Mouse (Mus musculus) megakaryocyte, adult 5-6 weeks (primary cell): ENCODE measurements around the gene Clic3. TPM values are rescaled to one million over a fixed set of nuclear protein-coding genes. Genes with fewer than 3 reads are reported as not detected.

Experiments used
- ATAC-seq: 2 replicates; pipeline ENCODE4 v1.8.0; 2016; ENCODE audit warnings: mild to moderate bottlenecking, inconsistent platforms; ENCODE audit not compliant: poor library complexity, severe bottlenecking
- total RNA-seq, 2 experiments: library from RNA; stranded (forward) in 1 of 2; stranded (reverse) in 1 of 2; fragments of 153-499, 151-499 nt in 1 of 2; fragments of 221-1000, 200-1000 nt in 1 of 2; gene quantifications; 2 replicates each; pipeline versions ENCODE4 v1.2.3 to v1.2.4; 2015 to 2017

Gene Clic3
- total RNA-seq, 2 experiments from 2014 or later, result not detected

DNA sequence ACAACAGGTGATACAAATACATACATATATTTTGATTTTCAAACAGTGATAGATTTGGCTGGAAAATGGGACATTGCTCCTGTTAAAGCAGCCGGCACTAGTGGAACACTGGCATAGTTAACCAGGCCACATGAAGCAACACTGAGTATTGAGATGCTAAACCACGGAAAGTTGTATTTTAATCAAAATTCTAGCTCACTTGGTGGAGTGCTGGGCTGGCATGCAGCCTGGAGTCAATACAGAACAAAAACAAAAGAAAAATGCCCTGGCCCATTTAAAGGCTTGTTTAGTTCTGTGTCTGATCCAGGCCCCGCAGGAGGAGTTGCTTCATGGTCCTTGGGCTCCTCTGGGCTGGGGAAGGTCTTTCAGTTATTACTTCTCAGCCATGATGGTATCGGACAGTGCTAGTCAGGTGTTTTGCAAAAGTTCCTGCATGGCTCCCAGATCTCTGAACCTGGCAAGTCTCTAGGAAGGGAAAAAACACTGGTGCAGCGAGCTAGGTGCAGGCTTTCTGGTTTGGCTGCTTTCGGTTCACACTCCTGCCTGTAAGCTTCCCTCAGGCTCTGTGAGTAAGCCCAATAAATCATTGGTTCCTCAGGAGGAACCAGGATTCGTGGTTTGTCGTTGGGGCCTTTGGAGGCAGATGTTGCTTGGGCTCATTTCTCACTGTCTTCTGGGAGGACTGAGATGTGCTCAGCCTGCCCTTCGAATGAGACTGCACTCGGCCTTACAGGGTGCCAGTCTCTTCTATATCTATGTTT, 23.1 kb downstream of the Clic3 start:
- no peak for ATAC-seq

- ATAC-seq, result no peak
Observed at GRCm38 (mm10) chr2:25480541-25480940, 23.9 kb downstream of the Clic3 start.

GRCm38 (mm10) chr2:25482969-25483368, 26.3 kb downstream of the Clic3 start:
- ATAC-seq, result peak; percentile 89

GRCm38 (mm10) chr2:25484901-25485647, 28.4 kb downstream of the Clic3 start:
- no peak for ATAC-seq

GRCm38 (mm10) chr2:25487965-25488670, 31.5 kb downstream of the Clic3 start:
- ATAC-seq, result no peak

- no peak for ATAC-seq
Observed at GRCm38 (mm10) chr2:25488671-25489068, 32.0 kb downstream of the Clic3 start.

- no peak for ATAC-seq
Observed at GRCm38 (mm10) chr2:25492988-25493387, 36.4 kb downstream of the Clic3 start.

DNA sequence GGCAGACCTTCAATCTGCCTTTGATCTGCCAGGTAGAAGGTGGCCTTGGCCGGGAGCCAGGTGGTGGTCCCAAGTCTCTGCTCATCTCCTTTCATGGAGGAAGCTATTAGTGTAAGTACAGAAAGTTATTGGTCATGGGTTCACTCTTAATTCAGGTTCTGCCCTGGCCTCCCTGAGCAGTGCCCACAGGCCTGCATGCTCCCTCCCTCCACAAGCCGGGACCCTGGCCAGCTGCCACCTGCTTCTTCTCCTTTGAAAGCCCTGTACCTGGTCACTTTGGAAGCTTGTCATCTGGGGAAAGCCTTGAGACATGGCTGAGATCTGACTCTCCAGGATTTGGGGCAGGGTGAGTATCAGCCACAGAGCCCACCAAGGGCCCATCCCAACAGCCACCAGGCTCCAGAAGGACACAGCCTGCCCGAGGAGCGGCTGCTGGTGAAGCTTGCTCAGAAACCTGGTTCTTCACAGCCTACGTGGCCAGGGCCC, 36.9 kb downstream of the Clic3 start, which contains the start of gene Lcn12:
Lcn12 (minus strand) TSS at position 436 of the 486 bp plus-strand sequence.
- ATAC-seq, result no peak

DNA sequence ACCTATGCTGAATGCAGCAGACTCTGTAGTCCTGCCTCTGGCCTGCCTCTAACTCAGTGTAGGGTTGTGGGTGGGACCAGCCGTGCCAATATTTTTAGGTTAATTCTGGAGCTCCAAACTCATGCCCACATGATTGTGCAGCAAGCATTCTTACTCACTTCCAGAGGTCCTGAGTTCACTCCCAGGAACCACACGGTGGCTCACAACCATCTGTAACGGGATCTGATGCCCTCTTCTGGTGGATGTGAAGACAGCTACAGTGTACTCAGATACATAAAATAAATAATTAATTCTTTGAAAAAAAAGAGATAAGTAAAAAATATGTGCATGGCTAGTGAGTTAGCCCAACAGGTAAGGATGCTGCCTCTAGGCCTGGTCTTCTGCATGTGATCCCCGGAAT, 39.8 kb downstream of the Clic3 start:
- no peak for ATAC-seq

DNA sequence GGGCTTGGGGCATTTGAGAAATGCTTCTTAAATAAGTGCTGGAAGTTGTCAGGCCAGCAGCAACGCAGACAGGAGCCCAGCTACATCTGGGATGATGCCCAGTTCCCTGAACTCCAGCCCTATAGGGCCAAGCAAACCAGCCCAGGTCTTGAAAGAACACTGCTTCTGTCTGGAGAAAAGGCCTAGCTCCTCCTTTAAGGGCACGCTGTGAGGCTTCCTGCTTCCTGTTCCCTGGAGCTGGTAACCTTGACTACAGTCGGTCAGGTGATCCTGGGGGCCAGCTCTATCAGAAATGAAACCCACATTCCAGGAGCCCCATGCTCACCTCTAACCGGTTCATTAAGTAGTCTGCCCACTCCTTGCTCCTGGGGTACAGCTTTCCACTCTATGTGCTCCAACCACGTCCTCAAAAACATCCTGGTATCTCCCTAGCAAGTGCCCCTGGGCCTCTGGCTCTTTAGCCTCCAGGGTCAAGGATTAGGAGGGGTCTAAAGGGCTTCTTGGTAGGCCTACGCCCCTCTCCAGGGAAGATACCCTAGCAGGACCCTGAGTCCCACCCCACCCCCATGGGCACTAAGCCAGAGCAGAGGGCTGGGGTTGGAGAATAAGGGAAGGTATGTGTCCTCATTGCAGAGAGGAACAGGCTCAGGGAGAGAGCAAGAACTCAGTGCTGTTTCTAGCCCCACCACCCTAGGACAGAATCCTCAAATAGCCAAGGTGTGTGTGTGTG, 41.4 kb downstream of the Clic3 start:
- ATAC-seq, result no peak

GRCm38 (mm10) chr2:25498622-25499478, 42.2 kb downstream of the Clic3 start:
- no peak for ATAC-seq

DNA sequence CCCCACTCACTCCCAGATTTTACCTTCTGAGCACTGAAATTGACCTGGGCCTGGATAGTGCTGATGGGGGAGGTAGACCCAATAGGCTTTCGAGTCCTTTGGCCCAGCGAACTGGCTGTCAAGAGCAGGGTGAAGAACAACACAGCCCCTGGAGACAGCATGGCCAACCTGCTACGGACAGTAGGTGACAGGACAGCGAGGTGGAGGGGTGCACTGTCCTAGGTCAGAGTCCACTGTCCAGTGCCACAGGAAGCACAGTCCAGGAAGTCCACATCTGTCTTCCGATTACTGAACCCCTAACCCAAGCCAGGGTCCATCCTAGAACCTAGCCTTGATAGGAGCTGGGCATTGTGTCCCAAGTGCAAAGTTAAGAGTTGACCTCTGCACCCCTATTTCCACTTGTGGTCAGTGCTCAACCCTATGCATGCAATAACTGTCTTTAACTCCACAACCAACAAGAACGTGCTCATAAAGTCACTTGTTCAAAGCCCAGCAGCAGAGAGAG, 43.5 kb downstream of the Clic3 start:
- ATAC-seq, result no peak

GRCm38 (mm10) chr2:25500576-25501405, 44.2 kb downstream of the Clic3 start, which contains the start of gene Fbxw5:
Gene Fbxw5 (plus strand): TSS chr2:25500750.
- peak; percentile 94 for ATAC-seq

DNA sequence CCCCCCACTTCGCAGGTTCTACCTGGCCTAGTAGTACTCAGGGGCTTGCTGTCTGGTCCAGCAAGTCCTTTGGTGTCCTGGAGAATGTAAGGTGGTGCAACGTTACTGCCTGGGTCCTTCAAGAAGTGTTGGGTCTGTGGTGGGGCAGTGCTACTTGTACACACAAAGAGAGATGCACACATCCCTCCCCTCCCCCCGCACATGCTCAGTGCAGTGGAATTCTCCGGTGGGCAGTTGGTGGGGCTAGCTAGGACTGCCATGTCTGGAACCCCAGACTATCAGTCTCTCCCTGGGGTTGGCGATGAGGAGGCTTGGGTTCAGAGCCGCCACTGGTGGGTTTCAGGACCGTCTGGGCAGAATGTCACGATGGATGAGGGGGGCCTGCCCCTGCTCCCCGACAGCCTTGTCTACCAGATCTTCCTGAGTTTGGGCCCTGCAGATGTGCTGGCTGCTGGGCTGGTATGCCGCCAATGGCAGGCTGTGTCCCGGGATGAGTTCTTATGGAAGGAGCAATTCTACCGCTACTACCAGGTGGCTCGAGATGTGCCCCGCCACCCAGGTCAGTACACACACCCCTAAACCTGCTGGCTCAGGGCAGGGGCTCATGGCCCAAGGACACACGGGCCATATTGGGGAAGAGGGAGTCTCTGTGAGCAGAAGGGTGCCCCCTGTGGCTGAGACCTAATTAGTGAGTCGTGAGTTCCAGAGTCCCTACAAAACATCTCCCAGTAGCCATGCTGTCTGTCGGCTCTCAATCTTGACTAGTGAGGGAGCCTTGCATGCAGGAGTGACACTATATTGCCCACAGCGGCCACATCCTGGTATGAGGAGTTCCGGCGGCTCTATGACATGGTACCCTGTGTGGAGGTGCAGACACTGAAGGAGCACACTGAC, 45.2 kb downstream of the Clic3 start, which contains the start of gene C8g:
C8g (minus strand) TSS at position 127 of the 894 bp plus-strand sequence.
- no peak for ATAC-seq

- ATAC-seq, result no peak
Observed at GRCm38 (mm10) chr2:25502726-25503125, 46.1 kb downstream of the Clic3 start.

GRCm38 (mm10) chr2:25504538-25504937, 47.9 kb downstream of the Clic3 start:
- ATAC-seq, result no peak

DNA sequence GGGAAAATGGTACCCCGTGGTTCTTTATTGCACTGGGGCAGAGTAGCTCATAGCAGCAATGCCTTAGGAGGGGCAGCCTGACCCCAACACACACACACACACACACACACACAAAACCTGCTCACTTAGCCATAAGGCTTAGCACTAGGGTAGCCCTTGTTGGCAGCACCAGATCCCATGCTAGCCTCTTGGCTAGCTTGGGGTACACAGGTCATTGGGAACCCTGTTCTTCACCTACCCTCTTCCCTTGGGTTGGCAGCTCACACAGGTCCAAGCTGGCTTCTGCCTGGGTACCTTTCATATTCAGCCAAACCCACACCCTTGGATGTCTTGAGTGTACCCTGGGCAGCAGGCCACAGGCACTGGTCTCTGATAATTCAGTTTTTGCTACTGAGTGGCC, 48.4 kb downstream of the Clic3 start:
- no peak for ATAC-seq
